Mouse (Mus musculus): ENCODE data around the gene Fam171a1. TPM values are rescaled to one million over a fixed set of nuclear protein-coding genes. Genes with fewer than 3 reads are reported as not detected.

Fam171a1 gene
- polyA plus RNA-seq, 1 experiment from 2014 or later = 39.6 TPM

DNA sequence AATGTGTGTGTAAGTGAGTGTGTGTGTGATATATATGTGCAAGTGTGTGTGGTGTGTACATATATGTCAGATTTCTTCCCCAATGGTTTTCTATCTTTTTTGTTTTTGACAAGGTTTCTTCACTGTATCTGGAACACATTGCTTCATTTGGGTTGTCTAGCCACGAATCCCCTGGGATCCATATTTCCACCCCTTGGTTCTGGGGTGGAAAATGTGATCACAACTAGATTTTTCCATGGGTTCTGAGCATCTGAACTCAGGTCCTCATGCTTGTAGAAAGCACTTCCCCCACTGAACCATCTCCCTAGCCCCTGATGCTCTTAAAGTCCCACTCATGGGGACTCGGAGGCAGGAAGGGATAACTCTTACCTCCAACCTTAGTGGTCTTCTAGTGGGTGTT is 159.3 kb downstream of the Fam171a1 start:
- Histone ChIP-seq H3K9ac (replicated peaks; ENCODE audit: low read depth) (no peak overlapping the region), H3K4me3 (ENCODE audit: low read depth, low read length) (no peak overlapping the region), H3K9me3 (ENCODE audit: low read length) (no peaks in the 10 kb centered on the region), H3K4me1 (ENCODE audit: insufficient read depth, low read depth, low read length) (no peaks in the 10 kb centered on the region), H3K27ac (ENCODE audit: low read length) (no peak overlapping the region), H3K36me3 (ENCODE audit: insufficient read depth, low read length) (no peaks in the 10 kb centered on the region), H3K4me2 (replicated peaks; ENCODE audit: low read depth, low read length) (no peak overlapping the region), H3K27me3 (replicated peaks; ENCODE audit: insufficient read depth, low read length) (no peaks in the 10 kb centered on the region)
- DNase-seq (ENCODE audit: low spot score) = no peak
- TF ChIP-seq EP300 (IDR thresholded peaks at IDR 0.05) (no peak), CTCF (IDR thresholded peaks at IDR 0.05) (no peak)
- 71% methylated on average over 2 of the region's 2 CpGs for WGBS
- ATAC-seq = no peak

DNA sequence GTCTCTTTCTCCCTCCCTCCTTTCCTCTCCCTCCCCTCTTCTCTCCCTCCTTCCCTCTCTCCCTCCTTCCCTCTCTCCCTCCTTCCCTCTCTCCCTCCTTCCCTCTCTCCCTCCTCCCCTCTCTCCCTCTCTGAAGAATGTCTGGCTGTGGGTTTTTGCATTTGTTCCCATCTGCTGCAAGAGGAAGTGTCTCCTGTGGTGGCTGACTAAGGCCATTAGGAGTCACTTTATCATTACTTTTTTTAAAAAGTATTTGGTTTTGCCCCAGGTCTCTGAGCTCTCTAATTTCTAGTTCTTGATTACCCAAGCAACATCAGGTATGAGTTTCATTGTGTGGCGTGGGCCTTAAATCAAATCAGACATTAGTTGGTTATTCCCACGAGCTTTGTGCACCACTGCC is 162.1 kb downstream of the Fam171a1 start:
- ATAC-seq = no peak
- TF ChIP-seq EP300 (IDR thresholded peaks at IDR 0.05) = no peak
- TF ChIP-seq CTCF (IDR thresholded peaks at IDR 0.05) = no peak

More for the DNA sequence above, 162.1 kb downstream of the Fam171a1 start:
- Histone ChIP-seq H3K4me1 (ENCODE audit: insufficient read depth, low read depth, low read length) (no peaks in the 10 kb centered on the region), H3K9me3 (ENCODE audit: low read length) (no peaks in the 10 kb centered on the region), H3K9ac (replicated peaks; ENCODE audit: low read depth) (no peak overlapping the region), H3K4me2 (replicated peaks; ENCODE audit: low read depth, low read length) (no peak overlapping the region), H3K27ac (ENCODE audit: low read length) (no peak overlapping the region), H3K27me3 (replicated peaks; ENCODE audit: insufficient read depth, low read length) (no peaks in the 10 kb centered on the region), H3K4me3 (ENCODE audit: low read depth, low read length) (no peak overlapping the region), H3K36me3 (ENCODE audit: insufficient read depth, low read length) (no peaks in the 10 kb centered on the region)
- no peak for DNase-seq (ENCODE audit: low spot score)
- WGBS = 87% methylated on average over 2 of the region's 2 CpGs

Small RNAs within 50 kb of the gene (microRNA-seq; reads per million reads assigned to microRNA genes)
- gene Gm27306 = not detected

Other genes starting within 250 kb of the Fam171a1 start
- gene Nmt2, start 170.0 kb downstream of the Fam171a1 start, polyA plus RNA-seq (2015; fragmentation: Nextera tagmentation; extraction: Ambion mirVana) = 35.0 and 37.0 TPM in 2 replicates
- 8.9 and 10.0 TPM in 2 replicates for gene Rpp38, start 218.4 kb downstream of the Fam171a1 start, polyA plus RNA-seq (2015; fragmentation: Nextera tagmentation; extraction: Ambion mirVana)
- gene Acbd7, start 221.9 kb downstream of the Fam171a1 start, polyA plus RNA-seq (2015; fragmentation: Nextera tagmentation; extraction: Ambion mirVana) = 2.5 and 3.3 TPM in 2 replicates

Measured in lung, postnatal 0 days (tissue).